ENCODE assay signal across 8 mouse cellular contexts in the genomic region with DNA sequence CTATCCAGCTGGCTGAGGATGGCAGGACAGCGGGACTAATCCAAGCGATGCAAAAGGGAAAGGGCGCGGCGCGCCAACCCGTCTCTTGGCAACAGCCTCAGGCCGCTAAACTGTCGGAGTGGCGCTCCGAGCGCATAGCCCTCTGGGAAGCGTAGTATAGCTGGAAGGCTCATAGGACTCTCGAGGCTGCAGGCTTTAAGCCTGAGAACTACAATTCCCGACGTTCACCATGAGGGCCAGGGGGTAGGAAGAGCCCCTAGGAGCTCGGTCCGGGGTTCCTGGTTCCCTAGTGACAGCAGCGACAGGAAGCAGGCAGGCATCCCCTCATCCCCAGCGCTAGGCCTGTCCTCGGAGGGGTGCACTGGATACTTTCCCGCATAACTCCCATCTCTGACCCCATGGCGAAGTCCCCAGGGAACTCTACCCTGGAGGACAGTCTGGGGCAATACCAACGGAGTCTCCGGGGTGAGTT. TPM values are rescaled to one million over a fixed set of nuclear protein-coding genes. Genes with fewer than 3 reads are reported as not detected.
DNase-seq lines count a peak whose midpoint lies in the region; ATAC-seq lines count a peak whose summit lies in the region.

TSS of gene Sdccag8 (plus strand) at position 70 of the 472 bp plus-strand sequence.

- ATAC-seq in inflammation-experienced regulatory T-cells, adult 6 months = peak; percentile 95
- ATAC-seq in megakaryocyte-erythroid progenitor cell, adult 5-6 weeks (replicated peaks; ENCODE audit: low FRiP score, low TSS enrichment, poor library complexity, severe bottlenecking) = peak; percentile 92

- intact Hi-C loops in left cerebral cortex, postnatal 10 days (cut with DNase I) = no loop called here

- DNase-seq in adipocyte (ENCODE audit: low spot score) = peak; percentile 99
- DNase-seq in embryo, embryonic 10 days (ENCODE audit: low spot score) = peak; percentile 97
- DNase-seq in gastrocnemius, postnatal 10 days = peak; percentile 91
- DNase-seq in left cerebral cortex, postnatal 10 days (ENCODE audit: extremely low spot score in 1 of 2, low spot score in 2 of 2) = peak; percentile 94 to 96
- peak; percentile 94 for DNase-seq in right cerebral cortex, postnatal 25 days
- DNase-seq in urinary bladder, postnatal 4 days (ENCODE audit: low spot score in 2 of 2) = peak; percentile 91 to 92

RNA-seq across cellular contexts. Expression of gene Sdccag8, which starts in this region (rescaled TPM):
- 1 to 10 TPM; 7.2 to 7.6 TPM for total RNA-seq in gastrocnemius, postnatal 10 days (2021)
- 10 to 100 TPM; 24.5 to 28.1 (median 27.5) TPM for polyA plus RNA-seq in inflammation-experienced regulatory T-cells, adult 6 months (2017; shearing (Covaris generic))
- 10 to 100 TPM; 11.2 to 12.7 TPM for total RNA-seq in left cerebral cortex, postnatal 10 days (2021)
- total RNA-seq in megakaryocyte-erythroid progenitor cell, adult 5-6 weeks (2014; fragmentation: Nextera tagmentation) = 4.9 and 11.9 TPM in 2 replicates
- total RNA-seq in megakaryocyte-erythroid progenitor cell, adult 5-6 weeks (2017) = 11.3 and 26.9 TPM in 2 replicates

Comparison
In these comparisons a context has a peak if more than half of its experiments do, and no peak if none do; other contexts are left out.
1. Peak in every context shown above with its lines: DNase-seq and ATAC-seq.